Mouse (Mus musculus): Measurements from ENCODE around the gene Ryr2. TPM values are rescaled to one million over a fixed set of nuclear protein-coding genes. Genes with fewer than 3 reads are reported as not detected.

Gene Ryr2
- polyA plus RNA-seq, 1 experiment = 12.7 TPM

DNA sequence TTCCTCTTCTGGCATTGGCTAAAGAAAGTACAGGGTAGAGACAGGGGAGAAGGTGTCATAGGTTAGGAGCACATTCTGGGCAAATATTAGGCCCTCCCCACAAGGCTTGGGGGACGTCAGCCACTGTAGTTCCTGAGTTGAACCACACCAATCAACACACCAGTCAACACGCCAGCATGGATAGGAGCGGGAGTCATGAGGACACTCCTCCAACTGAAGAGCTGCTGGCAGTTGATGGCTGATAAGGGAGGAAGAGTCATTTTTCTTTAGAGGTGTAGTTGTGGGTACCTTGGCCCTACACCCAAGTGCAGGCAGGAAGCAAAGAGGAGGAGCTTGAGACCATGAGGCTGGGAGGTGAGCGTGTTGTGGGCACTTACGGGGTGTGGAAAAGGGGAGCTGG lies 13.6 kb downstream of the Ryr2 start:
- no peak for TF ChIP-seq POLR2A (IDR thresholded peaks at IDR 0.05; ENCODE audit: borderline replicate concordance, extremely low read depth, insufficient read depth, insufficient read length, poor library complexity, severe bottlenecking)
- TF ChIP-seq CTCF (IDR thresholded peaks at IDR 0.05; ENCODE audit: borderline replicate concordance, extremely low read depth, insufficient read depth, insufficient read length) = no peak
- no peak for DNase-seq (ENCODE audit: low read depth)

- TF ChIP-seq POLR2A (IDR thresholded peaks at IDR 0.05; ENCODE audit: borderline replicate concordance, extremely low read depth, insufficient read depth, insufficient read length, poor library complexity, severe bottlenecking) (no peak), CTCF (IDR thresholded peaks at IDR 0.05; ENCODE audit: borderline replicate concordance, extremely low read depth, insufficient read depth, insufficient read length) (no peak)
- DNase-seq (ENCODE audit: low read depth) = no peak
These were observed 14.2 kb downstream of the Ryr2 start for GRCm38 (mm10) chr13:12092379-12093107.

DNA sequence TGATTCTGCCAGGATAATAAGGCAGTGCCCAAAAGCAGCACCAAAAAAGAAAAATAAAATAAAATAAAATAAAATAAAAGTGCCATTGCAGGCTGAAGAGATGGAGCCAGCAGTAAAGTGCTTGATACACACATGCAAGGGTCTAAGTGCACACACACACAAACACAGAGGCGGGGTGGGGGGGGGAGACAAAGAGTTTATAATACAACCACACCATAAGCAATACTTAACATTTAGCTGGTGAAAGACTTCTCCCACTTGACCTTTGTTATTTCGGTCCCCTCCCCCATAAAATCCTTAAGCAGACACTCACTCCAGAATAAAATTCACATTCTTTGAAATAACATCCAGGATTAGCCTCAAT lies 22.7 kb downstream of the Ryr2 start:
- no peak for TF ChIP-seq CTCF (IDR thresholded peaks at IDR 0.05; ENCODE audit: borderline replicate concordance, extremely low read depth, insufficient read depth, insufficient read length)
- no peak for TF ChIP-seq POLR2A (IDR thresholded peaks at IDR 0.05; ENCODE audit: borderline replicate concordance, extremely low read depth, insufficient read depth, insufficient read length, poor library complexity, severe bottlenecking)
- DNase-seq (ENCODE audit: low read depth) = no peak

DNA sequence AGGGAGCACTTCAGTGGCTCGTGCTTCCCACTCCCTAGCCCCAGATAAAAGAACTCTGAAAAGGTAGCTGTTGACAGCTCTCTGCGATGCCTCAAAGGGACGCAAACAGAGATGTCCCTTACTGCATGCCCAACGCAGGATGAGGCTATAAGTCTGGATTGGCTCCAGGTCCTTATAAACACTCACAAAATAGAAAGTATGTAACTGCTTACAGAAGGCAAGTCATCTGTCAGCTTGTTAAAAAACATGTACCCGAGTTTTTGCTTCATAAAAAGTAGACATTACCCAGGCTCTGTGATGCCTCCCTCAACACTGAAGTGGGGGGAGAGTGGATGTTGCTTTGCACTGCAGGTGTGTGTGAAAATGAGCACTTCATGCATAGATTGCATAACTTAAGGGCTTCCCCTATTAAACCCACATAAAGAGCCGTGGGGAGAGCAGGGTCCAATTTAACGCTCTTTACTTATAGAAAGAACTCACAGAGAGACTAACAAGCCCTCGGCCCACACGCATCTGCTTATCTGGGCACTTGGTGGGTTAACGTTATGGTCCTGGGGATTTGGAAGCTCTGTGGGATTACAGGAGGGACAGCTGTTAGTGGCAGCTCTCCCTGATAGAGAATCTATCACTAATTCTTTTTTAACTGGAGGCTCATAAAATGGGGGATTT lies 23.2 kb downstream of the Ryr2 start:
- DNase-seq (ENCODE audit: low read depth) = peak; percentile 52
- no peak for TF ChIP-seq CTCF (IDR thresholded peaks at IDR 0.05; ENCODE audit: borderline replicate concordance, extremely low read depth, insufficient read depth, insufficient read length)
- no peak for TF ChIP-seq POLR2A (IDR thresholded peaks at IDR 0.05; ENCODE audit: borderline replicate concordance, extremely low read depth, insufficient read depth, insufficient read length, poor library complexity, severe bottlenecking)

GRCm38 (mm10) chr13:12080590-12080989 lies 26.2 kb downstream of the Ryr2 start:
- DNase-seq (ENCODE audit: low read depth) = no peak
- TF ChIP-seq CTCF (IDR thresholded peaks at IDR 0.05; ENCODE audit: borderline replicate concordance, extremely low read depth, insufficient read depth, insufficient read length) (no peak), POLR2A (IDR thresholded peaks at IDR 0.05; ENCODE audit: borderline replicate concordance, extremely low read depth, insufficient read depth, insufficient read length, poor library complexity, severe bottlenecking) (no peak)

DNA sequence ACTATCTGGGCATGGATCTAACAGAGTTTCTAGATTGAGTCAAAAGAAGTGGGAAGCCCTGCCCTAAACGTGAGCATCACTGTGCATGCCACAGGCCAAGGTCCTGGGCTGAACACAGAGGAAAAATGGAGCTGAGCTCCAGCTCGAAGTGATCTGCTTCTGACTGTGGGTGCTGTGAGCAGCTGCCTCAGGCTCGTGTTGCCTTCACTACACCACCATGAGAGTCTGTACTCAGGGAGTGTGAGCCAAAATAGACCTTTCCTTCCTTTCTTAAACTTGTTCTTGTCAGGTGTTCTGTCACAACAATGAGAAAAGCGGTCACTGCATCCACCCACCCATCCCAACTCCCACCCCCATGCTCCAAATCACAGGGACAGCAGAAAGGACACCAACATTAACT lies 27.2 kb downstream of the Ryr2 start:
- no peak for DNase-seq (ENCODE audit: low read depth)
- TF ChIP-seq CTCF (IDR thresholded peaks at IDR 0.05; ENCODE audit: borderline replicate concordance, extremely low read depth, insufficient read depth, insufficient read length) (no peak), POLR2A (IDR thresholded peaks at IDR 0.05; ENCODE audit: borderline replicate concordance, extremely low read depth, insufficient read depth, insufficient read length, poor library complexity, severe bottlenecking) (no peak)

- TF ChIP-seq POLR2A (IDR thresholded peaks at IDR 0.05; ENCODE audit: borderline replicate concordance, extremely low read depth, insufficient read depth, insufficient read length, poor library complexity, severe bottlenecking) (no peak), CTCF (IDR thresholded peaks at IDR 0.05; ENCODE audit: borderline replicate concordance, extremely low read depth, insufficient read depth, insufficient read length) (no peak)
- DNase-seq (ENCODE audit: low read depth) = no peak
These were observed 31.8 kb downstream of the Ryr2 start for GRCm38 (mm10) chr13:12074897-12075296.

DNA sequence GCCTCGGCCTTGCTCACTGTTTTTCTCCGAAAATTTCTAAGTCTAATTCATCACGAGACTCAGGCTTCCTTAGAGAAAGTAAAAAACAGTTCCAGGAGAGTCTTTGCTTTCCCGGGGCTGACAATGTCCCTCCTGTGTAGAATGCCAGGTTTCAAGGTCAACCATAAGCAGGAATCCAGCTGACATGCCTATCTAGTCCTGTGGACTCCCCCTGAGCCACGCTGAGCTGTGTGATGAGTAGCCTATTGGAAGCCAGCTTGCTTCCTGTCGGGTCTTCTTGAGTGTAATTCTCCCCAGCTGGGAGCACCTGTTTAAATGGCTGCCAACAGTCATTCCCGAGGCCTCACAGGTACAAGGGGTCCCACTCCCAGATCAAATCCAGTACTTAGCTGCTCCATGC lies 34.2 kb downstream of the Ryr2 start:
- no peak for DNase-seq (ENCODE audit: low read depth)
- TF ChIP-seq CTCF (IDR thresholded peaks at IDR 0.05; ENCODE audit: borderline replicate concordance, extremely low read depth, insufficient read depth, insufficient read length) (no peak), POLR2A (IDR thresholded peaks at IDR 0.05; ENCODE audit: borderline replicate concordance, extremely low read depth, insufficient read depth, insufficient read length, poor library complexity, severe bottlenecking) (no peak)

DNA sequence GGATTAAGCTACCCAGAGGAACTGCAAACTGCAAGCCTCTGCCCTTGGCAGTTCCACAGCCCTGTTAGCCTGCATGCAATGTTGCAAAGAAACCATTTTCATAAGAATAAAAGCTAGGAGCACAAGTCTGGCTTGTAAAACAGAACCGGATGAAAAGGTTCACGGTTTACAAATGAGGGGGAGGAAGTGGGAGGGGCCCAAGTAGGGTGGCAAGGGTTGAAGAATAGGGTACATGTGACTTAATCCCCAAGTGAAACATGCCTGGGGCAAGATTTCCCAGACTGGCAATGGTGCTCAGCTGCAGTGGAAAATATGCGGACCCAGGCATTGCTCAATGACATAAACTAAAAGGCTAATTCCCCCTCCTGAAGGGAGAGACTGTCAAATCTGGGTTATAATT lies 34.6 kb downstream of the Ryr2 start:
- DNase-seq (ENCODE audit: low read depth) = peak; percentile 77
- TF ChIP-seq CTCF (IDR thresholded peaks at IDR 0.05; ENCODE audit: borderline replicate concordance, extremely low read depth, insufficient read depth, insufficient read length) = no peak
- TF ChIP-seq POLR2A (IDR thresholded peaks at IDR 0.05; ENCODE audit: borderline replicate concordance, extremely low read depth, insufficient read depth, insufficient read length, poor library complexity, severe bottlenecking) = no peak

GRCm38 (mm10) chr13:12070157-12071129 lies 36.3 kb downstream of the Ryr2 start:
- TF ChIP-seq CTCF (IDR thresholded peaks at IDR 0.05; ENCODE audit: borderline replicate concordance, extremely low read depth, insufficient read depth, insufficient read length) = no peak
- DNase-seq (ENCODE audit: low read depth) = peak; percentile 69

GRCm38 (mm10) chr13:12064576-12064975 lies 42.2 kb downstream of the Ryr2 start:
- no peak for DNase-seq (ENCODE audit: low read depth)
- TF ChIP-seq POLR2A (IDR thresholded peaks at IDR 0.05; ENCODE audit: borderline replicate concordance, extremely low read depth, insufficient read depth, insufficient read length, poor library complexity, severe bottlenecking) (no peak), CTCF (IDR thresholded peaks at IDR 0.05; ENCODE audit: borderline replicate concordance, extremely low read depth, insufficient read depth, insufficient read length) (no peak)
